Mouse (Mus musculus): ENCODE results near the gene Pknox1.
"Not testable (repeated sequence)": the region's sequence is repeated elsewhere in the genome, so short reads cannot be mapped to it uniquely, and the experiment has no call there.

Pknox1 gene

GRCm38 (mm10) chr17:31564015-31564857, at the start of gene Pknox1:
Gene Pknox1 (plus strand): TSS chr17:31564734.
- DNase-seq, result peak; percentile 99

GRCm38 (mm10) chr17:31519344-31519945, 45.1 kb upstream of the Pknox1 start:
- DNase-seq, result no peak

GRCm38 (mm10) chr17:31519946-31520838, 44.3 kb upstream of the Pknox1 start, which contains the start of the genes Wdr4 and Ndufv3:
Gene Wdr4 (minus strand): TSS chr17:31519980.
Gene Ndufv3 (plus strand): TSS chr17:31520115.
- peak; percentile 100 for DNase-seq

GRCm38 (mm10) chr17:31520895-31521294, 43.6 kb upstream of the Pknox1 start:
- DNase-seq, result peak; percentile 73

GRCm38 (mm10) chr17:31521948-31522347, 42.6 kb upstream of the Pknox1 start:
- DNase-seq, result no peak

GRCm38 (mm10) chr17:31525114-31525513, 39.4 kb upstream of the Pknox1 start:
- DNase-seq, result no peak

- DNase-seq, result no peak
Measured at GRCm38 (mm10) chr17:31525816-31526215, 38.7 kb upstream of the Pknox1 start.

GRCm38 (mm10) chr17:31529314-31529713, 35.2 kb upstream of the Pknox1 start:
- peak; percentile 66 for DNase-seq

GRCm38 (mm10) chr17:31531441-31532158, 32.9 kb upstream of the Pknox1 start:
- no peak for DNase-seq

- not testable (repeated sequence) for DNase-seq
Measured at GRCm38 (mm10) chr17:31532331-31532730, 32.2 kb upstream of the Pknox1 start.

GRCm38 (mm10) chr17:31535358-31535757, 29.2 kb upstream of the Pknox1 start:
- no peak for DNase-seq

GRCm38 (mm10) chr17:31535871-31536629, 28.5 kb upstream of the Pknox1 start:
- DNase-seq, result peak; percentile 81

GRCm38 (mm10) chr17:31540101-31540500, 24.4 kb upstream of the Pknox1 start:
- DNase-seq, result peak; percentile 16

GRCm38 (mm10) chr17:31540809-31541459, 23.6 kb upstream of the Pknox1 start:
- DNase-seq, result no peak

- peak; percentile 34 for DNase-seq
Measured at GRCm38 (mm10) chr17:31541460-31541831, 23.1 kb upstream of the Pknox1 start.

GRCm38 (mm10) chr17:31543574-31543973, 21.0 kb upstream of the Pknox1 start:
- no peak for DNase-seq

- DNase-seq, result no peak
Measured at GRCm38 (mm10) chr17:31546444-31547196, 17.9 kb upstream of the Pknox1 start.

- DNase-seq, result no peak
Measured at GRCm38 (mm10) chr17:31547974-31548373, 16.6 kb upstream of the Pknox1 start.

GRCm38 (mm10) chr17:31549389-31549788, 15.1 kb upstream of the Pknox1 start:
- no peak for DNase-seq

GRCm38 (mm10) chr17:31552601-31553000, 11.9 kb upstream of the Pknox1 start:
- DNase-seq, result not testable (repeated sequence)
